Mouse (Mus musculus): ENCODE results near the gene Coro6.

DNA sequence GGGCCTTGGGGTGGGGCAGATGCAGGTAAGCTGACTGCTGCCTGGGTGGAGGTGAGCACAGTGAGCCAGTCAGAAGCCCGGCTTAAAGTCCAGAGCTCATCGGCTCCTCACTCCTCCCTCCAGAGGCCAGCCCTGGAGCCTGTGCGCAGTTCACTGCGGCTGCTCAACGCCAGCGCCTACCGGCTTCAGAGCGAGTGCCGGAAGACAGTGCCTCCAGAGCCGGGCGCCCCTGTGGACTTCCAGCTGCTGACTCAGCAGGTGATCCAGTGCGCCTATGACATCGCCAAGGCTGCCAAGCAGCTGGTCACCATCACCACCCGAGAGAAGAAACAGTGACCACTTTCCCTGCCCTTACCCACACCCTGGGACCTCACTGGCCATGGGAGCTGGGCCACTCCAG is 44.1 kb downstream of the Coro6 start:
- no peak for TF ChIP-seq TCF12 (IDR thresholded peaks at IDR 0.05; ENCODE audit: insufficient read depth, poor library complexity, severe bottlenecking)
- TF ChIP-seq MYOD1 (IDR thresholded peaks at IDR 0.05; ENCODE audit: control insufficient read depth in 1 of 3, insufficient read length in 2 of 3, low read depth in 2 of 3): no peak
- no peak for TF ChIP-seq POLR2A (IDR thresholded peaks at IDR 0.05; ENCODE audit: insufficient read length, low read depth)
